Mouse (Mus musculus): ENCODE measurements at regions not wholly inside any gene's neighbourhood (a gene's known extent, or its start where the extent isn't known, plus 50 kb on each side); places are given as distances from the start of the nearest gene placed in this dataset.

- no peaks in the 10 kb centered on the region for H3K4me1 ChIP-seq (replicated peaks; ENCODE audit: low read depth, low read length)
- H3K36me3 ChIP-seq (ENCODE audit: insufficient read depth, low read length): no peaks in the 10 kb centered on the region
- H3K4me3 ChIP-seq (replicated peaks; ENCODE audit: low read length): no peak overlapping the region
- no peaks in the 10 kb centered on the region for H3K27me3 ChIP-seq (ENCODE audit: insufficient read depth, low read length)
- no peak for TF ChIP-seq NANOG (IDR thresholded peaks at IDR 0.05; ENCODE audit: borderline replicate concordance, low read length)
- TF ChIP-seq CTCF (conservative IDR thresholded peaks at IDR 0.05; ENCODE audit: low read length): no peak
- no peak for TF ChIP-seq POU5F1 (IDR thresholded peaks at IDR 0.05; ENCODE audit: borderline replicate concordance, low read length)
- H3K9me3 ChIP-seq (ENCODE audit: low read length): no peaks in the 10 kb centered on the region
Observed at GRCm38 (mm10) chr1:184260722-184261384, 226.8 kb upstream of the 1700056E22Rik start.

- Histone ChIP-seq H3K4me3 (replicated peaks; ENCODE audit: low read length) (no peak overlapping the region), H3K4me1 (replicated peaks; ENCODE audit: low read depth, low read length) (no peaks in the 10 kb centered on the region)
Observed at GRCm38 (mm10) chr1:184259853-184260252, 225.8 kb upstream of the 1700056E22Rik start.

GRCm38 (mm10) chr1:184257356-184257755, 223.3 kb upstream of the 1700056E22Rik start:
- Histone ChIP-seq H3K4me1 (replicated peaks; ENCODE audit: low read depth, low read length) (no peaks in the 10 kb centered on the region), H3K4me3 (replicated peaks; ENCODE audit: low read length) (no peak overlapping the region), H3K27me3 (ENCODE audit: insufficient read depth, low read length) (no peaks in the 10 kb centered on the region), H3K36me3 (ENCODE audit: insufficient read depth, low read length) (no peaks in the 10 kb centered on the region), H3K9me3 (ENCODE audit: low read length) (no peaks in the 10 kb centered on the region)
- TF ChIP-seq NANOG (IDR thresholded peaks at IDR 0.05; ENCODE audit: borderline replicate concordance, low read length): no peak
- peak; percentile 60 for TF ChIP-seq CTCF (conservative IDR thresholded peaks at IDR 0.05; ENCODE audit: low read length)
- TF ChIP-seq POU5F1 (IDR thresholded peaks at IDR 0.05; ENCODE audit: borderline replicate concordance, low read length): no peak

More at GRCm38 (mm10) chr1:184259853-184260252, 225.8 kb upstream of the 1700056E22Rik start:
- no peaks in the 10 kb centered on the region for H3K36me3 ChIP-seq (ENCODE audit: insufficient read depth, low read length)
- TF ChIP-seq NANOG (IDR thresholded peaks at IDR 0.05; ENCODE audit: borderline replicate concordance, low read length) (no peak), POU5F1 (IDR thresholded peaks at IDR 0.05; ENCODE audit: borderline replicate concordance, low read length) (no peak), CTCF (conservative IDR thresholded peaks at IDR 0.05; ENCODE audit: low read length) (no peak)
- H3K9me3 ChIP-seq (ENCODE audit: low read length): no peaks in the 10 kb centered on the region
- H3K27me3 ChIP-seq (ENCODE audit: insufficient read depth, low read length): no peaks in the 10 kb centered on the region

GRCm38 (mm10) chr1:184254951-184255350, 220.8 kb upstream of the 1700056E22Rik start:
- H3K4me3 ChIP-seq (replicated peaks; ENCODE audit: low read length): no peak overlapping the region
- no peaks in the 10 kb centered on the region for H3K4me1 ChIP-seq (replicated peaks; ENCODE audit: low read depth, low read length)
- no peaks in the 10 kb centered on the region; the same call in 1 of the 2 replicates for H3K27me3 ChIP-seq (ENCODE audit: insufficient read depth, low read length)
- H3K36me3 ChIP-seq (ENCODE audit: insufficient read depth, low read length): no peaks in the 10 kb centered on the region
- H3K9me3 ChIP-seq (ENCODE audit: low read length): no peaks in the 10 kb centered on the region
- TF ChIP-seq POU5F1 (IDR thresholded peaks at IDR 0.05; ENCODE audit: borderline replicate concordance, low read length): no peak
- TF ChIP-seq CTCF (conservative IDR thresholded peaks at IDR 0.05; ENCODE audit: low read length): no peak
- no peak for TF ChIP-seq NANOG (IDR thresholded peaks at IDR 0.05; ENCODE audit: borderline replicate concordance, low read length)

- no peak for TF ChIP-seq POU5F1 (IDR thresholded peaks at IDR 0.05; ENCODE audit: borderline replicate concordance, low read length)
- TF ChIP-seq NANOG (IDR thresholded peaks at IDR 0.05; ENCODE audit: borderline replicate concordance, low read length): no peak
- no peak for TF ChIP-seq CTCF (conservative IDR thresholded peaks at IDR 0.05; ENCODE audit: low read length)
- Histone ChIP-seq H3K4me1 (replicated peaks; ENCODE audit: low read depth, low read length) (no peaks in the 10 kb centered on the region), H3K36me3 (ENCODE audit: insufficient read depth, low read length) (no peaks in the 10 kb centered on the region), H3K27me3 (ENCODE audit: insufficient read depth, low read length) (no peaks in the 10 kb centered on the region), H3K9me3 (ENCODE audit: low read length) (0 out of 2 replicates have a peak, but pooled peaks cover 11% of the 10 kb centered on the region), H3K4me3 (replicated peaks; ENCODE audit: low read length) (no peak overlapping the region)
Observed at GRCm38 (mm10) chr1:184244730-184245488, 210.8 kb upstream of the 1700056E22Rik start.

- no peaks in the 10 kb centered on the region for H3K36me3 ChIP-seq (ENCODE audit: insufficient read depth, low read length)
- no peaks in the 10 kb centered on the region for H3K4me1 ChIP-seq (replicated peaks; ENCODE audit: low read depth, low read length)
- TF ChIP-seq NANOG (IDR thresholded peaks at IDR 0.05; ENCODE audit: borderline replicate concordance, low read length) (no peak), POU5F1 (IDR thresholded peaks at IDR 0.05; ENCODE audit: borderline replicate concordance, low read length) (no peak), CTCF (conservative IDR thresholded peaks at IDR 0.05; ENCODE audit: low read length) (no peak)
- H3K4me3 ChIP-seq (replicated peaks; ENCODE audit: low read length): no peak overlapping the region
- H3K9me3 ChIP-seq (ENCODE audit: low read length): 0 out of 2 replicates have a peak, but pooled peaks cover 11% of the 10 kb centered on the region
- H3K27me3 ChIP-seq (ENCODE audit: insufficient read depth, low read length): no peaks in the 10 kb centered on the region
Observed at GRCm38 (mm10) chr1:184244296-184244695, 210.2 kb upstream of the 1700056E22Rik start.

GRCm38 (mm10) chr1:184241846-184242245, 207.7 kb upstream of the 1700056E22Rik start:
- Histone ChIP-seq H3K36me3 (ENCODE audit: insufficient read depth, low read length) (no peaks in the 10 kb centered on the region), H3K4me3 (replicated peaks; ENCODE audit: low read length) (no peak overlapping the region), H3K9me3 (ENCODE audit: low read length) (0 out of 2 replicates have a peak, but pooled peaks cover 11% of the 10 kb centered on the region)

More at GRCm38 (mm10) chr1:184241846-184242245, 207.7 kb upstream of the 1700056E22Rik start:
- TF ChIP-seq CTCF (conservative IDR thresholded peaks at IDR 0.05; ENCODE audit: low read length) (no peak), POU5F1 (IDR thresholded peaks at IDR 0.05; ENCODE audit: borderline replicate concordance, low read length) (no peak), NANOG (IDR thresholded peaks at IDR 0.05; ENCODE audit: borderline replicate concordance, low read length) (no peak)
- Histone ChIP-seq H3K27me3 (ENCODE audit: insufficient read depth, low read length) (no peaks in the 10 kb centered on the region), H3K4me1 (replicated peaks; ENCODE audit: low read depth, low read length) (no peaks in the 10 kb centered on the region)
